Mouse (Mus musculus): ENCODE data around the gene Tspan5.

DNA sequence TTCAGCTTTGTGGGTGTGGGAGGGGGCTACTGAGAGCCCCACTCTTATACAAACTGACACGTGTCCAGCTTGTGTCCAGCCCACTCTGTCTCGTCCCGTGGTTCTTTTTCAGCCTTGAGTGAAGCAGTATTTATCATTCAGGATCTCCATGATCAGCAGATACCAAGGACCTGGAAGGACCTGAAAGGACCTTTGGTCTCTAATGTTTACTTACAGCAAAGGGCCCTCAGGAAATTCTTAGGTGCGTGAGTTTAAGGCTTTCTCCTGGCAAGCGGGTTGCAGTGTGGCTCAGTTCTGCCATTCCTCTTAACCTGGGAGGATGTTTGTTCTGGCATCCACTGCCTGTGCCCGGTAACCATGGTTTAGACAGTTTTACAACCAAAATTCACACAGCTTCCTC, 97.7 kb downstream of the Tspan5 start:
- TF ChIP-seq MAX (IDR thresholded peaks at IDR 0.05; ENCODE audit: low read length) (no peak), NRF1 (IDR thresholded peaks at IDR 0.05; ENCODE audit: insufficient read depth, low read depth, low read length, poor library complexity, severe bottlenecking) (no peak), MYC (IDR thresholded peaks at IDR 0.05; ENCODE audit: low read depth, low read length) (no peak), TBP (IDR thresholded peaks at IDR 0.05; ENCODE audit: low read depth, low read length) (no peak), CTCF (IDR thresholded peaks at IDR 0.05 in 2 of 3, conservative IDR thresholded peaks at IDR 0.05 in 1 of 3; ENCODE audit: control insufficient read depth in 1 of 3, insufficient read depth in 1 of 3, low read depth in 2 of 3, low read length in 3 of 3, poor library complexity in 1 of 3, severe bottlenecking in 1 of 3) (no peak), USF1 (IDR thresholded peaks at IDR 0.05; ENCODE audit: low read depth, low read length) (no peak), TAL1 (IDR thresholded peaks at IDR 0.05; ENCODE audit: low read length) (no peak), ZNF384 (IDR thresholded peaks at IDR 0.05; ENCODE audit: low read depth, low read length) (no peak), POLR2A (IDR thresholded peaks at IDR 0.05; ENCODE audit: control insufficient read depth in 1 of 2, insufficient read depth in 1 of 2, low read depth in 1 of 2, low read length in 2 of 2, poor library complexity in 1 of 2) (no peak)

All from MEL (cell line).